Mouse (Mus musculus) brain, embryonic 18.5 days (tissue): ENCODE measurements around the gene Irf8.

Experiments used
- DNase-seq: peaks from one replicate; pipeline ENCODE4 v3.0.0-alpha.2; 2012; ENCODE audit warnings: low read depth, low spot score

Gene Irf8

DNA sequence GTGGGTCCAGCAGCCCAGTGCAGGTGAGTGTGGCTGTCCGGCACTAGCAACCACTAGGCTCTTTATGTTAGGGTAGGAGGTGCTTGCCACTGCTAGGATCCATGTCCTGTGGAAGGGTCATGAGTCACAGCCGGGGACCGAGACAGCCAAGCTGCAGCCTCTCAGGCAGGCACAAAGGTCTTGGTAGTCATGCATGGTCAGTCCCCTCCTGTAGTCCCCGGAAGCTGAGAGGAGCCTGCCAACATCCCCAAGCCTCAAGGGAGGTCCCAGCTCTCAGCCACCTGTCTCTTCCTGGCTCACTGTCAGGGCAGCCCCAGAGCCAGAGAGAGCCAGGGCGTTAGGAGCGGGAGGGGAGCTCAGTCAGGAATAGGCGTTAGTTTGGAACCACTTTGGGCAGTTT is 11.1 kb downstream of the Irf8 start:
- no peak for DNase-seq

DNA sequence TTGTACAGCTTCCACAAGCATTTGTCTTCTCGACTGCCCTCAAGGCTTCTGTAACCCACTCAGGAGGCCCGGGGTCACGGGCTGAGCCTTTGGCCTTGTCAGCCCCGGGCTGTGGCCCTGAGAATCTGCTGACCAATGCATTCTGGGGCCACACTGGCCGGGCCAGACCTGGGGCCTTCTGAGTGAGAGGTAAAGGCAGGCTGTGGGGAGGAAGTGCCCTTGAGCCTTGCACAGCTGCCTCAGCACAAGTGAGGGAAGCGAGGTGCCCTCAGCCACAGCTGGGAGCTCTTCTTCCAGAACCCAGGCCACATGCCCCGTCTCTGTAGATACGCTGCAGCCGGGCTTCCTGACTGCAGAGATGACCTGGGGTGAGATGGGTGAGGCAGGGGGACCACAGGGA is 14.5 kb downstream of the Irf8 start:
- DNase-seq, result no peak

DNA sequence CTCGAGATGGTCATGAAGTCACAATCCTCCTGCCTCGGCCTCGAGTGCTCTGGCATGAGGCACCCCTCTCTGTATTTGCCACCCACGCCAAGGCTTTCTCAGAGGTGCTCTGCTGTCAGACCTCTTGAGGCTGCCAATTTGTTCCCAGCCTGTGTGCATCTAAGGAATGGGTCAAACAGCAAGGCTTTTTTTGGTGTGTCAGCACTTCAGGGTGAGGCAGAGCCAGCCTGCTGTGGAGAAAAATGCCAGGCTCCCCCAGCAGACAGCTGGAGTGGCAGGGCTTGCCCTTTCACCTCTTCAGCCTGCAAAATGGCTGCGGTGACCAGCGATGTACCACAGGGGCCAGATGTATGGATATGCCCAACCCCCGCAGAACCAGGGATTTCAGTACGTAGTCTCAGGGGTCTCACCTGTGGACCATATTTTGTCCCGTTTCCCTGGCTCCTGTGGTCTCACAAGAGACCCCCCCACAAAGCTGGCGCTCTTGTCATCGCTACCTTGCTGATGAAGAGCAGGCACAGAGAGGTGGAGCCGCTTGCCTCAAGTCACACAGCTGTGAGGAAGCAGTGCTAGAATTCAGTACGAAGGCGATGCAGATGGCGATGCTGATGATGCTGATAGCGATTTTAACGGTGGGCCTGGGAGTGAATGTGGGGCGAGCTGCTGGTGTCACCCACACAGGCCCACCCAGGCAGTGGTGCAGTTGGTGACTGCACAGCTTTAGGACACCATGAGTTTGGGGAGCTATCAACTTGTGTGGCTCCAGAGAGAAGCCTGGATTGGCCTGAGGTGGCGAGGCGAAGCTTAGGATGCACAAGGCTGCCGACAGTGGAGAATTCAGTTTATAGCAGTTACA is 15.3 kb downstream of the Irf8 start:
- no peak for DNase-seq

DNA sequence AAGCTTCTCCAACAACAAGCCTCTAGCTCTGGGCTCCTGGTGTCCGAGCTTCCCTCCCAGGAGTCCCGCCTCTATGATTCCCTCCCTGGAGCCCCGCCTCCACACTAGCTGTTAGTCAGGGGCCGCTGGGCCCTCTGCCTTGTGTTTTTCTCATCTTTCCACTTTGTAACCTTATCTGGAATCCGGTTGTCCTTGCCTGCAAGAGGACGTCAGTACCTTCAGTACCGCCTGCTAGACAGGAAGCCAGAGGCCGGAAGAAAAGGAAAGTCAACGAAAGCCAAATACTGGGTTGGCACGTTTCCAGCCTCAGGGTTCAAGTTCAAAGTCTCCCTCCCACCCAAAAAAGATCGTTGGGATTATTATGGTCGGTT is 15.9 kb downstream of the Irf8 start:
- no peak for DNase-seq

DNA sequence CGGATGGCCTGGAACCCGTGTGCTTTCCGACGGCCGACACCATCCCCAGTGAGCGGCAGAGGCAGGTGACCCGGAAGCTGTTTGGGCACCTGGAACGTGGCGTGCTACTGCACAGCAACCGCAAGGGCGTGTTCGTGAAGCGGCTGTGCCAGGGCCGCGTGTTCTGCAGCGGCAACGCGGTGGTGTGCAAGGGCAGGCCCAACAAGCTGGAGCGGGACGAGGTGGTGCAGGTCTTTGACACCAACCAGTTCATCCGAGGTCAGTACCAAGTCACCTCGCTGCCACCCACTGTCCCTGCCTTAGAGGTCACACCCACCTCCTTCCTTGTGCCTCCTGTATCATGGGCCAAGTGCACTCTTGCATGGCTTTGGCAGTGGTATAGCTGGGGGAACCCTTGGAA is 17.3 kb downstream of the Irf8 start:
- no peak for DNase-seq

DNA sequence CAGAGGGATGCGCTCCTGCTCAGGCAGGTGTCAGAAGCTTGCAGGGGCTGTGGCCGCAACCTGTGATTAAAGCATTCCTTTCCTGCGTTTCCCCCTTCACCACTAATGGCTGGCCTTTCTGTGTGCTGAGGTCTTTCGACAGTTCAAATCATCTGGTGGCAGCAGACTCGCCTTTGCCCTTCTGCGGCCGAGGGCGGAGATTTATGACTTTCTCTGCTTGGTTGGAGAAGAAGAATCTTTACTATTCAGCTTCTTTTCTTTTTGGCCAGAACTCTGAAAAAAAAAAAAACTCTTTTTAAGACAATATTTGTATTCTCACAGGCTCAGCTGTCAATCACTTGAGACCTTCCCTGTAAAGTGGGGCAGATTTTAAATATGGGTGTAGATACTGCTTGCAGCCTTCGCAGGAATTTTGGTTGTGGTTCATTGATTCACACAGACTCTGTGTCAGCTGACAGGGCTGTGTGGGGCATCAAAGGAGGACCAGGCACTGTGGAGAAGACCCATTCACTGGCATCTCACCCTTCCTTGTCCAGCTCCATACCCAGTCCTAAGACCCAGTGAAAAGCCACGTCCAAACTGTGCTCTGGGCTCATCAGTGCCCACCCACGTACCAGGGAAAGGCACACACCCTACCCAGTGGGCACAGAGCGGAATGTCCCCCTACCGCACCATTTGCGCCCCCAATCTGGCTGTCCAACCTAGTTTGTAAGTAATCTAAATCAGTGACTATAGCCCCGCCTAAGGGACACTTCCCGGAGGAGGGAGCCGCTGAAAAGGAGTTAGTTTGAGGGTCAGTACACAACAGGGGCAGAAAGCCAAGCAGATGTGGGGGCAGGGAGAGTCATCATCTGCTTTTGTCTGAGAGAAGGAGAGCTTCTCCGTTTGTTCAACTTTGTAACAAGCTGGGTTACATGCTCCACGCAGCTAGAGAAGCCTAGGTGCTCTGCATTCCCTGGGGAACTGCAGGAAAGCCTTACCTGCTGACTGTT is 19.4 kb downstream of the Irf8 start:
- no peak for DNase-seq

DNA sequence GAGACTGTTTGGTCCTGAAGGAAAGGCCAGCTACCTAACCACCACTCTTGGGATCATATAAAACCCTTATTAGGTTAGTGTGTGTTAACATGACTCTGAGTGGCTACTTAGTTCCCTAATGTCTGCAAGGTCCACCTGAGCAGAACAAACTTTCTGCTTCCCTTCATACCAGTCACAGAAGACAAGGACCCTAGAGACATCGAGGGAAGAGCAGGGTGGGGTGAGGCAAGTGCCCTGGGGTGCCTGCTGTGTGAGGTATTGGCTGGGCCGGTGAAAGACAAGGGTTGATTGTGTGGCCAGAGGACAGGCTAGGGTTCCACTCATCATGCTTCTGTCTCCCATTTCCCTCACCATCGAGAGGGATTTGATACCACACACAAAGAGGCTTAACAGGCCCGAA is 21.8 kb downstream of the Irf8 start:
- no peak for DNase-seq

DNA sequence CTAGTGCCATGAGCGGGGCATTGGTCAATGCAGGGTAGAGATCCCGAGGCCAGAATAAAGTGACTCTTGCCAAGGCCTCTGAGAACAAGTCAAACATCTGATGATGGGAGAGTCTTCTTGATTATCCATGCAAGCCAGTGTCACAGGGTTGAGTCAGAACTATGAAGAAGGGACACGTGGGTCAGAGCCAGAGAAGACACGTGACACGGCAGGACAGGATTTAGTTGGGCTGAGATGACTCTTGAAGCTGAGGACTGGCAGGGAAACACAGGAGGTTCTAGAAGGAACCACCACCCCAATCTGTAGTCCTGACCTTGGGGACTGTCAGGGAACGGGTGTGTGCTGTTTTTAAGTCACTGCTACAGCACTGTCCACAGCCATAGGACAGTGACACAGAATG is 23.7 kb downstream of the Irf8 start:
- DNase-seq, result no peak

DNA sequence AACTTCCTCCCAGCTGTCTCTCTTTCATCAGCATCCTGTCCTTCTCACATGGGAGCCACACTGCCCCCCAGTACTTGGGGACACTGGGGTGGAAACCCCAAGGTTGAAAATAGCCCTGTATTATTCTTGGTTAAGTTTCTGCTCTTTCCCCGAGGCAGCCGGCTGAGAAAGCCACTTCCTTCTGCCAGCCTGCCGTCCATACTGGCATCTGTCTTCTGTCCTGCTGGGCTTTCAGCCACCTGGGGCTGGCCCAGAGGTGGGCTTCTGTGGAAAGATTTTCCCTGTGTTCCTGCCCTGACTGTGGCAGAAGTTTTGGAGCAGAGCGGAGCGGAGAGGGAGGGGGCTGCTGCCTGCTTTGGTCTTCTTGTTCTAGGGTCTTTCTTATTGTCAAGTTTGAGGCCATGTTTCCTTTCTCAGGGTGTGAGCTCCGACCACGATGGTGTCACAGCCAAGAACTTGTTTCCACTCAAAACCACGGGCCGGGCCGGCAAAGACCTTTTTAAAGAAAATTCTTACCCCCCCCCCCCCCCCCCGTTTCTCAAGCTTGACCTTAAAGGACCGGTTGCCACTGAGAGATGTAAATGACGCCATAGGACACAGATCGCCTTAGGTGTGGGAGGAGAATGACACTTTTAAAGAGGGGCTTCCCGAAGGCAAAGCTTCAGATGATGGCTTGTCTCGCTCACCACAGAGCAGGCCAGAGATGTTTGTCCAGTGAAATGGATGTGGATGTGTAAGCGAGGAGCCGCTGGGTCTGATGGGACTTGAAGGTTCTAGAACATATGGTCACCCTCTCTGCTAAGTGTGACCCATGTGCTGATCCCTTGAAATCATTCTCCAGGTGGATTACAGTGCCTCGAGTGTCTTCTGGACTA is 24.4 kb downstream of the Irf8 start:
- no peak for DNase-seq

DNA sequence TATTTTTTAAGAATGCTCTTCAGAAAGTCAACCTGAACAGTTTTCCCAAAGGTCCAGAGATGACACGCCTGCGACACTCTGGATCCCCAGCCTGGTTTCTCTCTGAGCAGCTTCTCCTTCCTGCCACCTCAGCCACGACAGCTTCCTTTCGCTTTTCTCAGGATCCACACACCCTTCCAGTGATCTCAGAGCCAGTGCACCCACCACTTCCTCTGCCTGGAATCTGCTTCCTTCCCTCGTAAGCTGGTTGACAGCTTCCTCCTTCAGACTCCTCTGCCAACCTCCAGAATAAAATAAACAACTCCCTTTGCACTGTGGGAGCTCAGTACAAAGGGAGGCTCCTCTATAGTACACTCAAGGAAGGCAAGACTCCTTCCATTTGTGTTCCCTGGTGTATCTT is 27.1 kb downstream of the Irf8 start:
- DNase-seq, result no peak

DNA sequence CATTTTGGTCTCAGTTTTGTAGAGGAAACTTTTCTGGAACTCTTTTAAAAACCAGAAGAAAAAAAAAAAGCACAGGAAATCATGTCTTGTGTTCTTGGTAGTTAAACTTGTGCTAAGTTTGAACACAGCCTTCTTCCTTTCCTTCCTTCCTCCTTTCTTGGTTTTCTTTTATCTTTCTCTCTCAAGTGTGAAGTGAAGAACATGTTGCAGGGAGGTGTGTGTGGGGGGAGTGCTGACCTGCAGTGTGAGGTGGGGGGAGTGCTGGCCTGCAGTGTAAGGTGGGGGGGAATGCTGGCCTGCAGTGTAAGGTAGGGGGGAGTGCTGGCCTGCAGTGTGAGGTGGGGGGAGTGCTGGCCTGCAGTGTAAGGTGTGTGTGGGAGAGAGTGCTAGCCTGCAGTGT is 28.5 kb downstream of the Irf8 start:
- no peak for DNase-seq

DNA sequence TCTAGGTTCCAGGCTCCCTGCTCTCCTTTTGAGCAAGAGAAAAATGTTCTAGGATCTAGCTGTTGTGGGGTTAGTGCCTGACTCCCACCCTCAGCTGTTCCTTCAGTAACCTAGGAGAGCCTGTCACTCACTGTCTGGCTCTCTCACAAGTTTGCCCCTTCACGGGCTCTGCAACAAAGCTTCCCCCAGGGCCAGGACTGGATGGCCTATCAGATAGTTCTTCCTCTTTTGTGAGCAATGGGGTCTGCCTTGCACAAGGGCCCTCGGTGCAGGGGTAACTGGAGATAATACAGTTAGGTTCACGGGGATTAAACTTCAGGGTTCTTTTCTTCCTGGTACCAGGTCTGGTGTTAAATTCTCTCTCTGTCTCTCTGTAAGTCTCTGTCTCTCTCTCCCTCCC is 30.5 kb downstream of the Irf8 start:
- no peak for DNase-seq

DNA sequence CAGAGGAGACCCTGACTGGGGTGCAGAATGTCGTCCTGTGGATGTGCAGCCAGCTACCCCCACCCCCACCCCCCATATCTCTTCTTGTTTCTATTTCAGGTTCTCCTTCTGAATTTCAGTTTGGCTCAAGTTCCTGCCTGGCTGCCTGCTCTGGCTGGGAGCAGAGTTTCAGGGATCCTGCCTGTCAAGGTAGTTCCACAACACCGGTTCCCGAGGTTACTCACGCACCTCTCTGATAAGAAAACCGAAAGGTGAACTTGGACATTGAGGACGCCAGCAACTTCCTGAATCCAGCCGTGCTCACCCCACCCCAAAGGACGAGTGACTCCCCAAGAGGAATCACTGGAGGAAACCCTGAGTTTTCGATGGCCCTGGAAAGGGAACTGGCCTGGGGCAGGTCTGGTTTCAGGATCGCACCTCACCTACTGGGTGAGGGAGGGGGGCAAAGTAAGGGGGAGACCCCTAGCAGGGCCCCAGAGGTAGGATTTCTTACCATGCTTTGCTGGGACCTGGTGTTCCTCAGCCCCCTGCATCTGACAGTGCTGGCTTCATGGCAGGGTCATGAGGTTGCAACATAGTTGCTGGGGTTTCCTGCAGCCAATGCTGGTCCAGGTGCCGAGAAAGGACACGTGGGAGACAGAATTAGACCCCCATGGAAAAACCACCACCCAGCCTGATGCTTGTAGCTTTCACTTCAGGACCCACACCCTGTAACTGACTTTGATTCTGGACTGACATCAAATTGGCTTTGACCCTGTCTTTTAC is 32.5 kb downstream of the Irf8 start:
- DNase-seq, result no peak

DNA sequence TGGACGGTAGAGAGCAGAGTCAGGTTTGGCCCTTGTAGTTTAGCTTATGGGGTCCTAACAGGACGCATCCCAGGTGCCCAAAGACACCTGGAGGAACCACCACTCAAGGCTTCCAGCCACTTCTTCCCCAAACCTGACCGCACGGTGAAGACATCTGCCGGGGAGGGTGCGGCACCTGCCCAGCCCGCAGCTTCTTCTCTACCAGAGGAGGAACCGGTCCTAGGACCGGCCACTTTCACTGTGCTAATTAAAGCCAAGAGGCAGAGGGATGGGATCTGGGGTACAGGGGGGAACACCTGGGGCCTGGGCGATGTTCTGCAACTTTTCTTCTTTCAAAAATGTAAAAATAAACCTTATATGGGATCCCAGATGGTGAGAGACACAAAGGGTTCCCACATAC is 41.0 kb downstream of the Irf8 start:
- DNase-seq, result no peak

DNA sequence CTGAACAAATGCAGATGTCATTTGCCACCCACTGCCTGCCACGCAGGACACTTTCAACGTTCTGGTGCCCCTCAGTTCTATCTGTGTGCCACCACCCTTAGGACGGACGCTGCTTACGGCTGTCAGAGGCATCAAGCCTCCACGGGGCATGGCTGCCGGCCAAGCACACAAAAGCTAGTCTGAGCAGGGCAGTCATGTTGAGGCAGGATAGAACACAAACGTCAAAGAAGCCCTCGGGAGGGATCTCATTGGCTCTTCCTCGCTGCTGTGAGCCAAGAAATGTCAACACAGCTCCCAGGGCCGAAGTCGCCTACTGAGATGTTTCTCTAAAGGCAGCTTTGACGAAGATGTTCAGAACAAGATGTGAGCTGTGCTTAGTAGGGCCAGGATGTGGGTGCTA is 41.6 kb downstream of the Irf8 start:
- DNase-seq, result no peak

DNA sequence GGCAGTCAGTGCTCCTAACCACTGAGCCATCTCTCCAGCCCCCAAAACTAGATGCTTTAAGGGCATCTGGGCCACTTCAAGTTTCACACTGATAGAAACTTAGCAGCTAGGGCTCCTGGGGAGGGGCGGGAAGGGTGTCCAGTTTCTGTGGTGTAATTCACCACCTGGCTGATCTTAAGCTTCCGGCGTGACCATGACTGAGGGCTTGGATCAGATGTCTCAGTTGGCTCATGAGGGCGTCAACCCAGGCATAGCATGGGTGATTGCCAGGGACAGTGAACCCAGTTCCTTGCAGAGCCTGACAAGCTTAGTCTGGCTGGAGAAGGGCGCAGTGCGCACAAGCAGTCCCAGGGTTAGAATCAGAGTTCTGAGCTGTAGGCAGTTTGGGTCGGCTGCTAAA is 42.9 kb downstream of the Irf8 start:
- DNase-seq, result no peak

DNA sequence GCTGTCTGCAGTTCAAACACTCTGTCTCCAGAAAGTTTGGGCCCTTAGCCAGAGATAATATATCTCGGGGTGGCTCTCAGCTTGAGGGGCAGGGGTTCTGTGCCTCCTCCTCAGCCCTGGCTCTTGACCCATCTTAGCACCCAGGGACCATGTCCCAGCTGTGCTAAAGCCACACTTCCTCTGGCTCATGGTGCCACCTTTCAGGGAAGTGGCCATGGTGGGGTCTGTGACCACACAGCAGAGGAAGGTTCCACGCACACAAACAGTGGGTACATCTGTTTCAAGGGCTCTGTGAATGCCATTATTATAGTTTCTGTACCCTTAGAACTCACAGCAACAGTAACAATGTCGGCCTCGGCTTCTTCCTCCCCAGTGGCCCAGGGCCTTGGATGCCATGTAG is 47.6 kb downstream of the Irf8 start:
- DNase-seq, result no peak

DNA sequence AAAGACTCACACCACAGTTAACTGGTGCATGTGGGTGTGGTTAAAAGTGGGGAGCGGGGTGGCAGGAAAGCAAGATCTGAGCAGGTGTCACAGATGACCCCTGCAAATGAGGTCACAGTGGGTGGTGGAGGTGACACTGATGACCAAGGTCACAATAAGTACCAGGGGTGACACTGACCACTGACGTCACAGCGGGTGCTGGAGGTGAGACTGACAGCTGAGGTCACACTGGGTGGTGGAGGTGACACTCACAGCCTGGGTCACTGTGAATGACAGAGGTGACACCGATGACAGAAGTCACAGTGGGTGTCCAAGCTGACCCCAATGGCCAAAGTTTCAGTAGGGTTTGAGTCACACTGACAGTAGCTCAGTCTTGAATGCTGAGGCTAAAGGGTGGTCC is 50.6 kb downstream of the Irf8 start:
- no peak for DNase-seq

DNA sequence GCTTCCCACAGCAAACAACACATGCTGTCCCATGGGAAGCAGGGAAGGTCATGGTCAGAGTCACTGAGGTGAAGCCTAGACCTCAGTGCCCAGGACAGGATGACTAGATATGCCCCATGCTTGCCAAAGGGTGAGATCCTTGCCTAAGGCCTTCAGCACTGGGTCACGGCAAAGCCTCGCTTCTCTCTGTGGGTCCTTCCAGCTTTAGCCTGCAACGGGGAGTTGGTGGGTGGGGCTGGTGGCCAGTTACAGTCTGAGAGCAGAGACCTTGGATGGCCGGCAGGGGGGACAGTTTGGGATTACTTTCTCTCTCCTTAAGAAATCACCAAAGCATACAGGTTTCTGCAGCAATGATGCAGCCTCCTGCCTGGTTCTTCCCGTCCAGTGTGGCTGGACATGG is 51.5 kb downstream of the Irf8 start:
- no peak for DNase-seq

DNA sequence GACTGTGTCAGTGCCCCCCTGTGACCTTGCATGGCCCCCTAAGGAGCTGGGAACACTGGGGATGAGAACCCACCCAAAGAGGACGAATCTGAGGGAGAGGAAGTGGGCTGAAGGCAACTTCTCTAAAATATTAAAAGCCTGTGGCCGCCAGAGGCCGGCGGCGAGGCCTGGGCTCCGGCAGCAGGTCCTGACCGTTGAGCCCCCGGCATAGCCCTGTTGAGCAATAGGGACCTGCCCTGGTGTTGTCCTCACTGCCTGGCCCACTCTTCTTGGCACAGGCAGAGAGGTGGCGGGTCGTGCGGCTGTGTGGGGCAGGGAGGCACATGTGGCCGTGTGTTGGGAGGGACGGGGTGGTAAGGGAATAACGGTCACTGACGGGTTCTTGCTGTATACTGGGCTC is 56.6 kb downstream of the Irf8 start:
- DNase-seq, result no peak
